Mouse (Mus musculus) forebrain, embryonic 14.5 days (tissue): ENCODE data around the gene Cpd. TPM values are rescaled to one million over a fixed set of nuclear protein-coding genes. Genes with fewer than 3 reads are reported as not detected.
"Not testable (repeated sequence)": the region's sequence is repeated elsewhere in the genome, so short reads cannot be mapped to it uniquely, and the experiment has no call there.

Experiments used
- ATAC-seq: fragments of 200-750 bp; cut with Nextera tagmentation; 2 replicates; pipeline ENCODE4 v1.8.0; 2017; ENCODE audit warnings: mild to moderate bottlenecking, moderate library complexity
- DNase-seq: peaks from one replicate; pipeline ENCODE4 v3.0.0-alpha.2; 2015; ENCODE audit warnings: low spot score
- H3K27ac ChIP-seq: fragments of 300-500 bp; sonication (generic); 2 replicates; pipeline ENCODE4 v1.5.1; 2014; ENCODE audit warnings: low read depth, mild to moderate bottlenecking, control low read depth, low read length, moderate library complexity
- H3K27me3 ChIP-seq: fragments of 300-500 bp; sonication (generic); replicated peaks from 2 replicates; pipeline ENCODE4 v1.6.1; 2014; ENCODE audit warnings: low read length, control low read depth, mixed read lengths; ENCODE audit not compliant: control insufficient read depth, insufficient read depth
- H3K36me3 ChIP-seq: fragments of 300-500 bp; sonication (generic); 2 replicates; pipeline ENCODE4 v1.6.1; 2014; ENCODE audit warnings: low read length, control low read depth; ENCODE audit not compliant: control insufficient read depth, insufficient read depth
- H3K4me1 ChIP-seq: fragments of 300-500 bp; sonication (generic); 2 replicates; pipeline ENCODE4 v1.6.1; 2014; ENCODE audit warnings: antibody characterized with exemption, low read length, control low read depth; ENCODE audit not compliant: control insufficient read depth, insufficient read depth
- H3K4me2 ChIP-seq: fragments of 300-500 bp; sonication (generic); 2 replicates; pipeline ENCODE4 v1.6.1; 2014; ENCODE audit warnings: mild to moderate bottlenecking, control low read depth, low read length
- H3K4me3 ChIP-seq: fragments of 300-500 bp; sonication (generic); 2 replicates; pipeline ENCODE4 v1.5.1; 2014; ENCODE audit warnings: low read depth, low read length, control low read depth
- H3K9ac ChIP-seq: fragments of 300-500 bp; sonication (generic); 2 replicates; pipeline ENCODE4 v1.6.1; 2014; ENCODE audit warnings: mild to moderate bottlenecking, low read length, control low read depth, moderate library complexity
- H3K9me3 ChIP-seq: fragments of 300-500 bp; sonication (generic); replicated peaks from 2 replicates; pipeline ENCODE4 v1.6.1; 2016; ENCODE audit warnings: low read length, control low read depth, mixed read lengths; ENCODE audit not compliant: control insufficient read depth
- WGBS: fragments of 180-500 bp; shearing (Covaris S2); extraction: QIAGEN DNeasy Blood & Tissue Kit; methylation state at CpG from one replicate; pipeline ENCODE4 v1.1.7; 2014; 5-methylcytosine and 5-hydroxymethylcytosine counted together
- polyA plus RNA-seq: library from polyadenylated mRNA; unstranded; fragments of >200 nt; fragmentation: Nextera tagmentation; extraction: Ambion mirVana; gene quantifications from 2 replicates; pipeline ENCODE4 v1.2.1, GENCODE M21; 2014

The Cpd gene
- polyA plus RNA-seq, 1 experiment from 2014 or later, result 8.0 TPM

- H3K36me3 ChIP-seq, result peaks cover 42% of the 10 kb centered on the region
- ATAC-seq (no peak), DNase-seq (peak; percentile 57)
- H3K27me3 ChIP-seq, result no peaks in the 10 kb centered on the region
- H3K4me3 ChIP-seq, result no peak overlapping the region
- no peak overlapping the region for H3K9ac ChIP-seq
- H3K4me2 ChIP-seq, result no peak overlapping the region
- WGBS, result 59% methylated on average over 3 of the region's 3 CpGs
- no peaks in the 10 kb centered on the region for H3K4me1 ChIP-seq
- H3K9me3 ChIP-seq, result no peaks in the 10 kb centered on the region
- H3K27ac ChIP-seq, result no peak overlapping the region
These were observed 37.4 kb downstream of the Cpd start for GRCm38 (mm10) chr11:76809450-76809849.

- Histone ChIP-seq H3K36me3 (peaks cover 46% of the 10 kb centered on the region), H3K4me1 (no peaks in the 10 kb centered on the region)
- 90% methylated on average over 7 of the region's 7 CpGs for WGBS
These were observed 38.3 kb downstream of the Cpd start for GRCm38 (mm10) chr11:76808550-76808949.

GRCm38 (mm10) chr11:76807007-76807679 lies 39.7 kb downstream of the Cpd start:
- Histone ChIP-seq H3K27me3 (no peaks in the 10 kb centered on the region), H3K4me3 (no peak overlapping the region), H3K4me2 (no peak overlapping the region), H3K9me3 (no peaks in the 10 kb centered on the region), H3K4me1 (no peaks in the 10 kb centered on the region), H3K9ac (no peak overlapping the region), H3K27ac (no peak overlapping the region), H3K36me3 (peaks cover 50% of the 10 kb centered on the region)
- WGBS, result 94% methylated on average over 3 of the region's 3 CpGs
- no peak for DNase-seq
- no peak for ATAC-seq

More at GRCm38 (mm10) chr11:76808550-76808949, 38.3 kb downstream of the Cpd start:
- no peak for DNase-seq
- Histone ChIP-seq H3K27me3 (no peaks in the 10 kb centered on the region), H3K4me3 (no peak overlapping the region), H3K9ac (no peak overlapping the region), H3K9me3 (no peaks in the 10 kb centered on the region), H3K4me2 (no peak overlapping the region), H3K27ac (no peak overlapping the region)
- no peak for ATAC-seq

GRCm38 (mm10) chr11:76806026-76806425 lies 40.8 kb downstream of the Cpd start:
- 85% methylated on average over 4 of the region's 4 CpGs for WGBS
- no peak for DNase-seq

GRCm38 (mm10) chr11:76805072-76805471 lies 41.7 kb downstream of the Cpd start:
- H3K27me3 ChIP-seq, H3K4me3 ChIP-seq, H3K4me1 ChIP-seq, DNase-seq, H3K9me3 ChIP-seq, H3K4me2 ChIP-seq, H3K27ac ChIP-seq, ATAC-seq, H3K9ac ChIP-seq: not testable (repeated sequence)
- H3K36me3 ChIP-seq, result peaks cover 49% of the 10 kb centered on the region
- 93% methylated on average over 2 of the region's 4 CpGs for WGBS

More at GRCm38 (mm10) chr11:76806026-76806425, 40.8 kb downstream of the Cpd start:
- Histone ChIP-seq H3K36me3 (peaks cover 53% of the 10 kb centered on the region), H3K27me3 (no peaks in the 10 kb centered on the region), H3K4me1 (no peaks in the 10 kb centered on the region), H3K9ac (no peak overlapping the region), H3K4me3 (no peak overlapping the region), H3K4me2 (no peak overlapping the region), H3K27ac (no peak overlapping the region), H3K9me3 (no peaks in the 10 kb centered on the region)
- no peak for ATAC-seq

GRCm38 (mm10) chr11:76803266-76803665 lies 43.6 kb downstream of the Cpd start:
- Histone ChIP-seq H3K4me3 (no peak overlapping the region), H3K36me3 (peaks cover 55% of the 10 kb centered on the region), H3K9me3 (no peaks in the 10 kb centered on the region), H3K4me1 (no peaks in the 10 kb centered on the region), H3K27ac (no peak overlapping the region), H3K4me2 (no peak overlapping the region), H3K27me3 (no peaks in the 10 kb centered on the region), H3K9ac (no peak overlapping the region)
- DNase-seq (no peak), ATAC-seq (no peak)
- WGBS, result 90% methylated on average over 3 of the region's 3 CpGs

GRCm38 (mm10) chr11:76797236-76797635 lies 49.6 kb downstream of the Cpd start:
- H3K9ac ChIP-seq, result no peak overlapping the region
- no peak overlapping the region for H3K27ac ChIP-seq
- WGBS, result 91% methylated on average over 6 of the region's 6 CpGs
- peaks cover 43% of the 10 kb centered on the region for H3K36me3 ChIP-seq
- DNase-seq, result no peak
- no peaks in the 10 kb centered on the region for H3K4me1 ChIP-seq
- ATAC-seq, result no peak
- no peaks in the 10 kb centered on the region for H3K9me3 ChIP-seq
- H3K27me3 ChIP-seq, result no peaks in the 10 kb centered on the region
- H3K4me3 ChIP-seq, result no peak overlapping the region
- H3K4me2 ChIP-seq, result no peak overlapping the region

- Histone ChIP-seq H3K27ac (no peak overlapping the region), H3K36me3 (peaks cover 55% of the 10 kb centered on the region), H3K27me3 (no peaks in the 10 kb centered on the region), H3K4me2 (no peak overlapping the region), H3K9ac (no peak overlapping the region), H3K9me3 (no peaks in the 10 kb centered on the region), H3K4me3 (no peak overlapping the region), H3K4me1 (no peaks in the 10 kb centered on the region)
- ATAC-seq (no peak), DNase-seq (no peak)
- WGBS, result 81% methylated on average over 5 of the region's 5 CpGs
These were observed 51.5 kb downstream of the Cpd start for GRCm38 (mm10) chr11:76795326-76795725.

- H3K4me3 ChIP-seq, result no peak overlapping the region
- H3K27me3 ChIP-seq, result no peaks in the 10 kb centered on the region
- no peak for ATAC-seq
- H3K36me3 ChIP-seq, result peaks cover 44% of the 10 kb centered on the region
- H3K9me3 ChIP-seq, result no peaks in the 10 kb centered on the region
- no peaks in the 10 kb centered on the region for H3K4me1 ChIP-seq
- WGBS, result 91% methylated on average over 7 of the region's 7 CpGs
- no peak overlapping the region for H3K27ac ChIP-seq
- no peak for DNase-seq
- H3K9ac ChIP-seq, result no peak overlapping the region
- no peak overlapping the region for H3K4me2 ChIP-seq
These were observed 55.5 kb downstream of the Cpd start for GRCm38 (mm10) chr11:76791331-76791730.
